Mouse (Mus musculus) C2C12 (cell line): ENCODE results near the gene Spry1.

Source experiments
- CEBPB ChIP-seq: IDR thresholded peaks from one replicate; pipeline ENCODE4 v1.6.1; 2011; ENCODE audit warnings: low read depth, mild to moderate bottlenecking, control low read depth, moderate library complexity
- CTCF ChIP-seq: IDR thresholded peaks from one replicate; pipeline ENCODE4 v1.5.1; 2011; ENCODE audit not compliant: control insufficient read depth, insufficient read depth, insufficient read length
- MYOD1 ChIP-seq: IDR thresholded peaks from one replicate; pipeline ENCODE4 v1.6.1; 2011; ENCODE audit warnings: low read depth; ENCODE audit not compliant: control insufficient read depth, insufficient read length
- MYOG ChIP-seq: IDR thresholded peaks from one replicate; pipeline ENCODE4 v1.6.1; 2011; ENCODE audit not compliant: control insufficient read depth, insufficient read length; ENCODE audit errors: extremely low read depth
- USF1 ChIP-seq: IDR thresholded peaks from one replicate; pipeline ENCODE4 v1.6.1; 2011; ENCODE audit warnings: low read depth, mild to moderate bottlenecking, control low read depth, moderate library complexity

GRCm38 (mm10) chr3:37610670-37611069, 29.1 kb upstream of the Spry1 start:
- TF ChIP-seq CTCF, result no peak
- no peak for TF ChIP-seq MYOG
- no peak for TF ChIP-seq MYOD1
- TF ChIP-seq CEBPB, result no peak
- TF ChIP-seq USF1, result no peak
